Mouse (Mus musculus) megakaryocyte, embryonic 14.5 days (primary cell): ENCODE data around the gene Rpl22l1.

Source experiments
- FLI1 ChIP-seq: IDR thresholded peaks from 2 replicates; pipeline ENCODE4 v1.6.1; 2012; ENCODE audit warnings: low read length, inconsistent platforms, mixed read lengths
- GATA1 ChIP-seq: IDR thresholded peaks from 3 replicates; pipeline ENCODE4 v1.6.1; 2012; ENCODE audit warnings: mixed read lengths, low read length, inconsistent platforms, borderline replicate concordance

DNA sequence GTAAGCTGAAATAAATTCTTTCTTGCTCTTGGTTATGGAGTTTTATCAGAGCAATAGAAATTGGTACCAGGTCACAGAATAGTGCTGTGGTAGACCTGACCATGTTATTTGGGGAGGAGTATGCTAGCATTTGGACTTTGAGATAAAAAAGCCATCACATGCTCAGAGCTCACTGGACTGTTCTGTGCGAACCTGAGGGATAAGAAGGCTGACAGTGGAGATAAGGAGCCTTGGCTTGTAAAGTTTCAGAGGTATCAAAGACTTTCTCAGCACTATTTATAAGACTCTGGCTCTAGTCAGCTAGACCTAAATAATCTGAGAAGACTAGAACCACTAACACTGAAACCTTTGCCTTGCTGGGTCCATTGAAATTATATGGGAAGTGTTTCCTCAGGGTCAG lies 29.3 kb upstream of the Rpl22l1 start:
- TF ChIP-seq GATA1 (no peak), FLI1 (no peak)
